Mouse (Mus musculus) forebrain, embryonic 11.5 days (tissue): ENCODE results near the gene Pld4. TPM values are rescaled to one million over a fixed set of nuclear protein-coding genes. Genes with fewer than 3 reads are reported as not detected.

ENCODE experiments used
- ATAC-seq: fragments of 200-750 bp; cut with Nextera tagmentation; replicated peaks from 2 replicates; pipeline ENCODE4 v1.8.0; 2017; ENCODE audit warnings: moderate TSS enrichment; ENCODE audit not compliant: low FRiP score
- DNase-seq: peaks from one replicate; pipeline ENCODE4 v3.0.0-alpha.2; 2017; ENCODE audit warnings: low spot score
- H3K27ac ChIP-seq: fragments of 300-500 bp; sonication (generic); 2 replicates; pipeline ENCODE4 v1.5.1; 2014; ENCODE audit warnings: low read depth, low read length
- H3K27me3 ChIP-seq: fragments of 300-500 bp; sonication (generic); 2 replicates; pipeline ENCODE4 v1.6.1; 2014; ENCODE audit warnings: mild to moderate bottlenecking, low read length, mixed read lengths; ENCODE audit not compliant: control insufficient read depth, insufficient read depth
- H3K36me3 ChIP-seq: fragments of 300-500 bp; sonication (generic); 2 replicates; pipeline ENCODE4 v1.6.1; 2014; ENCODE audit warnings: mild to moderate bottlenecking, low read length, moderate library complexity, mixed read lengths; ENCODE audit not compliant: control insufficient read depth, insufficient read depth
- H3K4me1 ChIP-seq: fragments of 300-500 bp; sonication (generic); replicated peaks from 2 replicates; pipeline ENCODE4 v1.6.1; 2014; ENCODE audit warnings: low read length, mixed read lengths; ENCODE audit not compliant: control insufficient read depth, insufficient read depth
- H3K4me2 ChIP-seq: fragments of 300-500 bp; sonication (generic); 2 replicates; pipeline ENCODE4 v1.6.1; 2014; ENCODE audit warnings: low read depth, mild to moderate bottlenecking, low read length, moderate library complexity, mixed read lengths; ENCODE audit not compliant: severe bottlenecking
- H3K4me3 ChIP-seq: fragments of 300-500 bp; sonication (generic); 2 replicates; pipeline ENCODE4 v1.5.1; 2014; ENCODE audit warnings: low read depth, low read length
- H3K9ac ChIP-seq: fragments of 300-500 bp; sonication (generic); 2 replicates; pipeline ENCODE4 v1.6.1; 2014; ENCODE audit warnings: low read length
- H3K9me3 ChIP-seq: fragments of 300-500 bp; sonication (generic); 2 replicates; pipeline ENCODE4 v1.6.1; 2016; ENCODE audit warnings: low read length, mixed read lengths; ENCODE audit not compliant: control insufficient read depth
- WGBS: fragments of 180-500 bp; shearing (Covaris S2); extraction: QIAGEN DNeasy Blood & Tissue Kit; methylation state at CpG from one replicate; pipeline ENCODE4 v1.1.7; 2014; 5-methylcytosine and 5-hydroxymethylcytosine counted together
- polyA plus RNA-seq: library from polyadenylated mRNA; unstranded; fragments of >200 nt; fragmentation: Nextera tagmentation; extraction: Ambion mirVana; gene quantifications from 2 replicates; pipeline ENCODE4 v1.2.1, GENCODE M21; 2014

The Pld4 gene
- polyA plus RNA-seq = 3.7 and 4.1 TPM in 2 replicates

DNA sequence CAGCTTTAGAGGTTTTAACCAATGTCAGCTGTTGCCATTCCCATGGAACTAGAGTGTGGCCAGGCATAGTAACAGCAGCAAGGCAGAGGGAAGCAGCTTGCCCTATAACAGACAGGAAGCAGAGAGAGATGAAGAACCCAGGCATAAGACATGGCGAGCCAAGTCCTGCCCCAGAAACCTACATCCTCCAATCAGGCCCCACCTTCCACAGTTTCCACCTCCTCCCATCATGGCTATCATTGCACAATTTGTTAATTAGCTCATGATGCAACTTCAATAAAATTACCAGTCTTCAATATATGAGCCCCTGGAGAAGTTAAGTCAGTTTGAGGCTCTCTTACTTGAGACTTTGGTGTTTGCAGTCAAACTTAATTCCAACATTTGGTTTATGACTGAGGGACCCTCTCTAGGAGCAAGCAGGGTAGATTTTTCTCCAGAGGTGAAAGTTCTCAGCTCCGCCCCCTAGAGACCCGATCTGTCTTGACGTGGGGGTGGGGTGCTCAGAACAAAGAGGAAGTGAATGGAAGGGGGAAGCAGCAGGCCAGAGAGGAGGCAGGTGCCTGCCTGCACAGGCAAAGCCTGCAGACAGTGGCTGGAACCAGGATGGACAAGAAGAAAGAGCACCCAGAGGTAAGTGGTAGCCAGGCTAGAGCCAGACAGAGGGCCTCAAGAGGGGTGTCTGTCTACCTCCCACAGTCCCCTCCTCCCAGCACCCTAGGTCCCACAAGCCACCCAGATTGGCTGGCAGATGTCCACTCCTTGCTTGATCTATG, at the start of gene Pld4:
Gene Pld4, plus strand, starts transcription at position 502 of the 773 bp plus-strand sequence.
- H3K9ac ChIP-seq = no peak within 1 kb of the TSS
- H3K27ac ChIP-seq = no peak within 1 kb of the TSS
- ATAC-seq (no peak), DNase-seq (no peak)
- 48% methylated on average over 4 of the region's 4 CpGs for WGBS
- no peak within 1 kb of the TSS for H3K4me3 ChIP-seq
- no peaks in the 10 kb centered on the region for H3K36me3 ChIP-seq
- H3K4me2 ChIP-seq = no peak within 1 kb of the TSS
- no peaks in the 10 kb centered on the region for H3K9me3 ChIP-seq
- no peaks in the 10 kb centered on the region for H3K4me1 ChIP-seq
- no peaks in the 10 kb centered on the region for H3K27me3 ChIP-seq

DNA sequence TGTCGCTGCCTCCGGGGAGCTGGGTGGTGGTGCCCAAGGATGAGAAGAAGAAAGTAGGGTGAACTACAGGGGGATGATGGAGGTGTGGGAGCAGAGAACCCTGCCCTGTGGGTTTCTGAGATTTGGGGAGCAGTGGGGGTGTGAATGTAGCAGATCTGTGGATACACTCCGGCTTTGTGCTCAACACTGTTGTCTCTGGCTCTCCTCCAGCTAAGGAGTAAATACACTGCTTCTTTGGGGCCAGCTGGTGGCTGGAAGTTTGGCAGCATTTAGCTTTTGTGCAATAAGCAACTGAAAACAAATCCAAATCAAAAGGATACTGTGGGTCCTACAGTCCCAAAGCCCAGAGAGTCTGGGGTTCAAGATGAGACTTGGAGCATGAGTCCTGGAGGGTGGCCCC, 46.5 kb upstream of the Pld4 start:
- no peaks in the 10 kb centered on the region for H3K9me3 ChIP-seq
- H3K4me1 ChIP-seq = no peaks in the 10 kb centered on the region
- no peaks in the 10 kb centered on the region for H3K27me3 ChIP-seq
- no peak overlapping the region for H3K4me3 ChIP-seq
- 87% methylated on average over 3 of the region's 3 CpGs for WGBS
- no peak overlapping the region for H3K4me2 ChIP-seq
- no peak for ATAC-seq
- no peak for DNase-seq
- no peak overlapping the region for H3K27ac ChIP-seq
- H3K36me3 ChIP-seq = no peaks in the 10 kb centered on the region
- H3K9ac ChIP-seq = no peak overlapping the region

DNA sequence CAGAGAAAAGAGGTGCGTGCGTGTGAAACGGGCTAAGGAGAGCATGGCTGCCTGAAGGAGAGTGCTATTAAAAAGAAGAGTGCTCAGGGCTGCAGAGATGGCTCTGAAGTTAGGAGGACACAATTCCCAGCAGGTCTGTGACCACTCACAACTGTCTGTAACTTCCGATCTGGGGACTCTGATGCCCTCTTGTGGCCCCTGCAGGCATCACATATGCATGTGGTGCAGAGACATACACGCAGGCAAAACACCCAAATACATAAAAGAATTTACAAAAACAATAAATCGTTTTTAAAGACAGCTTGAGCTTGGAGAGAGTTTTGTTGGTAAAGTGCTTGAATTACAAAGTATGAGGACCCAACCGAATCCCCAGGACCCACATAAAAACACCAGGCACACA, 43.3 kb upstream of the Pld4 start:
- Histone ChIP-seq H3K4me1 (no peaks in the 10 kb centered on the region), H3K4me2 (no peak overlapping the region), H3K27ac (no peak overlapping the region), H3K9me3 (no peaks in the 10 kb centered on the region), H3K36me3 (no peaks in the 10 kb centered on the region), H3K27me3 (peaks cover 7% of the 10 kb centered on the region), H3K9ac (no peak overlapping the region), H3K4me3 (no peak overlapping the region)
- 26% methylated on average over 7 of the region's 7 CpGs for WGBS
- ATAC-seq (no peak), DNase-seq (peak; percentile 73)

DNA sequence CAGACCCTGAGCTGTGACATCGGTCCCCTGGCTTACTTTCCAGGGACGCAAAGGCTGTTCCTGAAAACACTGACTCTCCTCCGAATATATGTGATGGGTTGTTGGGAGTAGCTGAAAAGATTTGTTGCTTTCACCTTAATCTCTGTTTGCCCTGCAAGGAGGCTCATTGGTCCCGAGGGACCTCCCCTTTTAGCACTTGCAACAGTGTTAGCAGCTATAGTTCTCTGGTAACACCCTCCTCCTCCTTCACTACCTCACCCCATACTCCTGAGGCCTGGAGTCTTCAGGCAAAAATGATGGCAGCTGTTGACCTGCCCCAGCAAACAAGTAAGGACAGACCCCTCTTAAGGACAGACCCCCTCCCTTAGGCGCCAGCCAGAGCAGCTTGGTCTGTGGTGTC, 41.5 kb upstream of the Pld4 start:
- WGBS = 81% methylated on average over 5 of the region's 5 CpGs
- no peak for ATAC-seq
- H3K36me3 ChIP-seq = no peaks in the 10 kb centered on the region
- no peak overlapping the region for H3K4me2 ChIP-seq
- H3K4me1 ChIP-seq = 0 out of 2 replicates have a peak, but pooled peaks cover 3% of the 10 kb centered on the region
- peaks cover 14% of the 10 kb centered on the region for H3K27me3 ChIP-seq
- H3K4me3 ChIP-seq = no peak overlapping the region
- DNase-seq = no peak
- no peak overlapping the region for H3K27ac ChIP-seq
- H3K9me3 ChIP-seq = no peaks in the 10 kb centered on the region
- H3K9ac ChIP-seq = no peak overlapping the region

DNA sequence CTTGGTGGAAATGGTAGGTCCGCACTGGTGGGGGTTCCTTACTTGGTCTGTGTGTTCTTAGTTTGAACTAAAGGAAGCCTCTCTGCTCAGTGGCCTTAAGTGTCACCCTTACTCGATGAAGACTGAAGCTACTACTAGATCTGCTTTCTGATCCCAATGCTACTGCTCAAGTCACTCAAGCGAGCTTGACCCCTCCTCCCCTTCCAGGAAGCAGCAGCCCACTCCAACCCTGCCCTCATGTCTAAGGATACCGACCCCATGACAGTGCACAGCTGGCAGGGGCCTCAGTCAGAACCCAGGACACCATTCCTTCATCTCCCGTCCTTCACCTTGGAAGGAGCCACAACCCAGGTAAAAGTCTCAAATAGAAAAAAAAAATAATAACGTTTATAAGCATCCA, 40.2 kb upstream of the Pld4 start, which contains the start of gene Cep170b:
Gene Cep170b, plus strand, starts transcription at position 240 of the 400 bp plus-strand sequence.
- Histone ChIP-seq H3K4me1 (0 out of 2 replicates have a peak, but pooled peaks cover 3% of the 10 kb centered on the region), H3K9ac (no peak within 1 kb of the TSS), H3K27ac (no peak within 1 kb of the TSS), H3K9me3 (no peaks in the 10 kb centered on the region), H3K36me3 (no peaks in the 10 kb centered on the region), H3K4me3 (no peak within 1 kb of the TSS), H3K27me3 (peaks cover 14% of the 10 kb centered on the region), H3K4me2 (peak within 1 kb of the TSS; percentile 99; the same call in 1 of the 2 replicates)
- no peak for DNase-seq
- no peak for ATAC-seq
- 72% methylated on average over 6 of the region's 6 CpGs for WGBS

DNA sequence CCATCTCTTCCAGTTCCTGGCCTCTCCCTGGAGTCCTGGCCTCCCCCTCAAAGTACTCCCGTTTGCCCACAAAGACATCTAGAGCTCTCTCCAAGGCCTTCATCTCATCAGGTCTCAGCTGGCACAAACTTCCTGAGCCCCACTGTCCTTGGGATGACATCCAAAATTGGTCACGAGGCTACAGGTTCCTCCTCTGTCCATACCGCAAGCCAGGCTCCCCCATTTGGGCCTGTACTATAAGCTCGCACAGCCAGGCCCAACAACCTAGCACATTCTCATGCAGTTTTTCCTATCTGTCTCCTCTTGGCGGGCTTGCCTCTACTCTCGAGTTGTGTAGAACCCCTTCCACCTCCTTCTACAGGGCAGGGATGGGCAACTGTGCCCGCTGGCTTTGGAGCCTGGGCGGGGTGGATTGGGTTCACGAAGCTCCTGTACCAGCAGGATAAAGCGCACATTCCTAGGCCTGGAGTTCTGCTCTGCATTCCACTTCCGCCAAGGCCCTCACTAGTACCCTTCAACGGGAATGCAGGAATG, 39.5 kb upstream of the Pld4 start:
- H3K4me3 ChIP-seq = no peak overlapping the region
- H3K27ac ChIP-seq = no peak overlapping the region
- 0 out of 2 replicates have a peak, but pooled peaks cover 3% of the 10 kb centered on the region for H3K4me1 ChIP-seq
- no peaks in the 10 kb centered on the region for H3K9me3 ChIP-seq
- H3K36me3 ChIP-seq = no peaks in the 10 kb centered on the region
- peak overlapping the region; percentile 99; the same call in 1 of the 2 replicates for H3K4me2 ChIP-seq
- WGBS = 29% methylated on average over 12 of the region's 12 CpGs
- no peak overlapping the region for H3K9ac ChIP-seq
- ATAC-seq (no peak), DNase-seq (no peak)
- H3K27me3 ChIP-seq = peaks cover 14% of the 10 kb centered on the region

DNA sequence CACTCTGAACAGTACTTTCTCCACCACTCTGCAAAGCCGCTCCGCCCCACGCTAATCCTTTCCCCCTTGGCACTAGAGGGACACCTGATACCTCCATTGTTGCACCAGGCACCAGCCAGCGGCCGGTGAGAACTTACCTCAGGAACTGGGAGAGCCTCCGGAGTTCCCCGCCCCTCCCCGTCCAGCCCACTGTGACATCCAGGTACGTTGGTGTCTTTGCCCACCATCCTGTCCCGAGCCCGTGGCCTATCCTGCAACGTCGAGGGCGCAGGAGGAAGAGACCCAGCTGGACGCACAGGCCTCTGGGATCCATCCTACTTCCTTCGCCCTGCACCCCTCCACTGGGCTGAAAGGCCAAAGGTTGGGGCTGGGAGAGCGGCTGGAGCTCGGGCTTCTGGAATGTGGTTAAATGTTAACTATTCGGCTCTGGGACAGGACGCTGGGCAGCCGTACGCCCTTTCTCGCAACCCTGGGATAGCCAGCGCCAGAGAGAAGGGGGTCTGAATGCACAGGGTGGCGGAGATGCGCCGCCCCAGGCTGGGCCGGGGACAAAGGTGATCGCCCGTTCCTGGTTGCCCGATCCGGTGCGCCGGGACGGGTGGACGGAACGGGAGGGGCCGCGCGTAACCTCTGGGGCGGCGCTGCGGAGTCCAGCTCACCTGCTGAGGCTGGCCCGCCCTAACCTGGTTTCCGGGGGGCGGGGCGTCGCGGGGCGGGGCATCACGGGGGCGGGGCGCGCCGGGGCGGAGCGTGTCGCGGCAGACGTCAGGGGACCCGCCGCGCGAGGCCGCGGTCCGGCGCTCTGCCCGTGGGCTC, 38.8 kb upstream of the Pld4 start:
- H3K9ac ChIP-seq = peak overlapping the region; percentile 72
- H3K27me3 ChIP-seq = peaks cover 14% of the 10 kb centered on the region
- peak overlapping the region; percentile 86 for H3K4me3 ChIP-seq
- no peak overlapping the region for H3K27ac ChIP-seq
- 0 out of 2 replicates have a peak, but pooled peaks cover 3% of the 10 kb centered on the region for H3K4me1 ChIP-seq
- WGBS = 1% methylated on average over 43 of the region's 69 CpGs
- H3K4me2 ChIP-seq = peak overlapping the region; percentile 99
- DNase-seq (peak; percentile 88), ATAC-seq (peak; percentile 44)
- H3K9me3 ChIP-seq = no peaks in the 10 kb centered on the region
- no peaks in the 10 kb centered on the region for H3K36me3 ChIP-seq

DNA sequence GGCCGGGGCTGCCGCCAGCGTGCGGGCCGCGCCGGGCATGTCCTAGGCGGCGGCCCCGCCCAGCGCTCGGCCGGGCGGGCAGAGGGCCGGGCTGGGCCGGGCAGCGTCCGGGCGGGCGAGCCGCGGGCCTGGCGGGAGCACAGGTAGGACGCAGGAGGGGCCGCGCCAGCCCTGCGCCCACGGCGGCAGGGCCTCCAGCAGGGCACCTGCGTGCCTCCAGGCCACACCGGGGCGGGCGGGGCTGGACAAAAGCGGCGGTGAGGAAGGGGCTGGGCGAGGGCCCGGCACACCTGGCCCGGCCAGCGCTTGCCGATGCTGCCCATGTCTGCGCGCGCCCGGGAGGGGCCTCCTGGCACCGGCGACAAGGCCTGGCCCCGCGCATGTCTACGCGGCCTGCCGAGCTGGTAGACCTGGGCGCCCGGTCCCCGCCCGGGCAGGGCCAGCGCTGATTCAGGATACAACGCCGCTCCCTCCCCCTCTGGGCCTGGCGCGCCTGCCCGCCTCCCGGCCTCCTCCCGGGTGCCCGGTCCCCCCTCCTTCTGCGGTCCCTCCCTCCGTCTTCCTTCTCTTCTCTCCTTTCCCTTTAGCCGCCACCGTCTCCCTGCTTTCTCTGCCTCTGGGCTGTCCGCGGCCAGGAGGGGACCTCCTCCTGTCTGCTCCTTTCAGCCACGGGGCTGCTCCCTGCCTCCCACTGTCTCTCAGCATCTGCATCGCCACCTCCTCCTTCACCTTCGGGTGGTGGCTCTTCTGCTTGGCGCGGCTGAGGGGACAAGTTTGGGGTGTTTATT, 38.0 kb upstream of the Pld4 start:
- WGBS = under 1% methylated on average over 22 of the region's 75 CpGs
- H3K27me3 ChIP-seq = peaks cover 14% of the 10 kb centered on the region
- ATAC-seq = peak; percentile 73

More for the DNA sequence above, 38.0 kb upstream of the Pld4 start:
- 0 out of 2 replicates have a peak, but pooled peaks cover 3% of the 10 kb centered on the region for H3K4me1 ChIP-seq
- H3K9me3 ChIP-seq = no peaks in the 10 kb centered on the region
- peak; percentile 71 for DNase-seq
- H3K27ac ChIP-seq = no peak overlapping the region
- H3K4me2 ChIP-seq = peak overlapping the region; percentile 99
- H3K36me3 ChIP-seq = no peaks in the 10 kb centered on the region
- H3K4me3 ChIP-seq = peak overlapping the region; percentile 86
- H3K9ac ChIP-seq = peak overlapping the region; percentile 72
